Mouse (Mus musculus): ENCODE measurements around the gene Set. TPM values are rescaled to one million over a fixed set of nuclear protein-coding genes. Genes with fewer than 3 reads are reported as not detected.
"Not testable (repeated sequence)": the region's sequence is repeated elsewhere in the genome, so short reads cannot be mapped to it uniquely, and the experiment has no call there.

The Set gene
- total RNA-seq, 2 experiments from 2014 or later: 171 to 197 TPM

- H3K27ac ChIP-seq: no peak overlapping the region
- no peak for TF ChIP-seq CTCF (conservative IDR thresholded peaks at IDR 0.05)
- no peak for DNase-seq (ENCODE audit: low spot score in 2 of 2)
- H3K4me3 ChIP-seq: no peak overlapping the region
Measured at GRCm38 (mm10) chr2:30047127-30047526, 10.1 kb upstream of the Set start.

- DNase-seq (ENCODE audit: low spot score in 2 of 2): no peak
- Histone ChIP-seq H3K27ac (peak overlapping the region; percentile 100), H3K4me3 (peak overlapping the region; percentile 77)
- TF ChIP-seq CTCF (conservative IDR thresholded peaks at IDR 0.05): no peak
Measured at GRCm38 (mm10) chr2:30048101-30048501, 9.1 kb upstream of the Set start.

- H3K4me3 ChIP-seq: peak within 1 kb of the TSS; percentile 77
- DNase-seq (ENCODE audit: low spot score in 2 of 2): peak; percentile 96 to 99
Measured at GRCm38 (mm10) chr2:30048699-30049388, 8.3 kb upstream of the Set start, which contains the start of gene Wdr34. Wdr34 (minus strand) TSS chr2:30048881.

GRCm38 (mm10) chr2:30049831-30050230, 7.3 kb upstream of the Set start:
- no peak for DNase-seq (ENCODE audit: low spot score in 2 of 2)
- no peak overlapping the region for H3K27ac ChIP-seq
- no peak overlapping the region for H3K4me3 ChIP-seq
- no peak for TF ChIP-seq CTCF (conservative IDR thresholded peaks at IDR 0.05)

More at GRCm38 (mm10) chr2:30048699-30049388, 8.3 kb upstream of the Set start, which contains the start of gene Wdr34:
- TF ChIP-seq CTCF (conservative IDR thresholded peaks at IDR 0.05): no peak
- H3K27ac ChIP-seq: peak within 1 kb of the TSS; percentile 100

- peak; percentile 72 for TF ChIP-seq CTCF (conservative IDR thresholded peaks at IDR 0.05)
- no peak for DNase-seq (ENCODE audit: low spot score in 2 of 2)
- H3K27ac ChIP-seq: no peak overlapping the region
- H3K4me3 ChIP-seq: no peak overlapping the region
Measured at GRCm38 (mm10) chr2:30051992-30052761, 5.0 kb upstream of the Set start.

GRCm38 (mm10) chr2:30055310-30055709, 1.9 kb upstream of the Set start:
- peak; percentile 60 for TF ChIP-seq CTCF (conservative IDR thresholded peaks at IDR 0.05)
- not testable (repeated sequence) for DNase-seq (ENCODE audit: low spot score in 2 of 2)

GRCm38 (mm10) chr2:30056736-30057135, 442 bp upstream of the Set start:
- Histone ChIP-seq H3K4me3 (no peak overlapping the region), H3K27ac (no peak overlapping the region)
- no peak for TF ChIP-seq CTCF (conservative IDR thresholded peaks at IDR 0.05)
- DNase-seq (ENCODE audit: low spot score in 2 of 2): no peak

More at GRCm38 (mm10) chr2:30055310-30055709, 1.9 kb upstream of the Set start:
- not testable (repeated sequence) for H3K4me3 ChIP-seq, H3K27ac ChIP-seq

- no peak for TF ChIP-seq CTCF (conservative IDR thresholded peaks at IDR 0.05)
- Histone ChIP-seq H3K4me3 (no peak overlapping the region), H3K27ac (no peak overlapping the region)
- no peak for DNase-seq (ENCODE audit: low spot score in 2 of 2)
Measured at GRCm38 (mm10) chr2:30058418-30058817, 1.2 kb downstream of the Set start.

GRCm38 (mm10) chr2:30061215-30062166, 4.3 kb downstream of the Set start:
- TF ChIP-seq CTCF (conservative IDR thresholded peaks at IDR 0.05): no peak
- H3K27ac ChIP-seq: peak overlapping the region; percentile 84
- no peak for DNase-seq (ENCODE audit: low spot score in 2 of 2)
- H3K4me3 ChIP-seq: peak overlapping the region; percentile 55

GRCm38 (mm10) chr2:30062249-30063093, 5.3 kb downstream of the Set start:
- H3K27ac ChIP-seq: peak overlapping the region; percentile 84
- peak in 1 of 2 experiments; percentile 24 for DNase-seq (ENCODE audit: low spot score in 2 of 2)
- no peak for TF ChIP-seq CTCF (conservative IDR thresholded peaks at IDR 0.05)
- peak overlapping the region; percentile 55 for H3K4me3 ChIP-seq

GRCm38 (mm10) chr2:30063235-30063634, 6.1 kb downstream of the Set start:
- DNase-seq (ENCODE audit: low spot score in 2 of 2): no peak
- peak overlapping the region; percentile 84; the same call in 1 of the 2 replicates for H3K27ac ChIP-seq
- TF ChIP-seq CTCF (conservative IDR thresholded peaks at IDR 0.05): no peak
- H3K4me3 ChIP-seq: peak overlapping the region; percentile 55

GRCm38 (mm10) chr2:30063791-30064190, 6.6 kb downstream of the Set start:
- TF ChIP-seq CTCF (conservative IDR thresholded peaks at IDR 0.05): no peak
- DNase-seq (ENCODE audit: low spot score in 2 of 2): no peak
- Histone ChIP-seq H3K27ac (no peak overlapping the region), H3K4me3 (no peak overlapping the region)

All from layer of hippocampus, adult 2 months (tissue).